Mouse (Mus musculus): Measurements from ENCODE around the gene Rcc2. TPM values are rescaled to one million over a fixed set of nuclear protein-coding genes. Genes with fewer than 3 reads are reported as not detected.

Gene Rcc2
- total RNA-seq, 4 experiments from 2014 or later, result 82.4 to 85.0 (median 84.4) TPM

GRCm38 (mm10) chr4:140753366-140753765, 53.0 kb downstream of the Rcc2 start:
- DNase-seq (ENCODE audit: low spot score in 2 of 2), result no peak

GRCm38 (mm10) chr4:140755811-140756210, 55.5 kb downstream of the Rcc2 start:
- DNase-seq (ENCODE audit: low spot score in 2 of 2), result no peak

- DNase-seq (ENCODE audit: low spot score in 2 of 2), result no peak
Observed at GRCm38 (mm10) chr4:140761601-140762000, 61.3 kb downstream of the Rcc2 start.

GRCm38 (mm10) chr4:140763158-140763557, 62.8 kb downstream of the Rcc2 start:
- no peak for DNase-seq (ENCODE audit: low spot score in 2 of 2)

GRCm38 (mm10) chr4:140765936-140766335, 65.6 kb downstream of the Rcc2 start:
- no peak for DNase-seq (ENCODE audit: low spot score in 2 of 2)

GRCm38 (mm10) chr4:140768973-140769372, 68.6 kb downstream of the Rcc2 start:
- no peak for DNase-seq (ENCODE audit: low spot score in 2 of 2)

GRCm38 (mm10) chr4:140770433-140770832, 70.1 kb downstream of the Rcc2 start:
- DNase-seq (ENCODE audit: low spot score in 2 of 2), result no peak

- DNase-seq (ENCODE audit: low spot score in 2 of 2), result no peak
Observed at GRCm38 (mm10) chr4:140771091-140771490, 70.8 kb downstream of the Rcc2 start.

Small RNAs within 50 kb of the gene (microRNA-seq; reads per million reads assigned to microRNA genes)
- gene Gm23045, result 0 reads per million in 2 experiments
- gene Gm25951, result 0 reads per million in 2 experiments

Other genes with a start within 250 kb of the Rcc2 start
- 10 to 100 TPM; 68.0 to 98.1 (median 77.8) TPM for gene Arhgef10l, start 34.5 kb upstream of the Rcc2 start, total RNA-seq (2022)
- under 1 TPM in 3 of 4 experiments, not detected in 1; 0.18 to 0.80 (median 0.20) TPM for gene Padi6, start 42.1 kb downstream of the Rcc2 start, total RNA-seq (2022)
- gene Padi4, start 73.7 kb downstream of the Rcc2 start, total RNA-seq (2022), result 1 to 10 TPM in 1 of 4 experiments, not detected in 3; 1.6 TPM
- gene Padi3, start 110.1 kb downstream of the Rcc2 start, total RNA-seq (2022), result not detected
- under 1 TPM in 2 of 4 experiments, not detected in 2; 0.11 to 0.16 TPM for gene Padi1, start 145.2 kb downstream of the Rcc2 start, total RNA-seq (2022)
- gene Padi2, start 205.8 kb downstream of the Rcc2 start, total RNA-seq (2022), result 10 to 100 TPM; 18.8 to 23.9 (median 23.5) TPM

Data from left cerebral cortex, adult 8-10 months (tissue).